Mouse (Mus musculus): ENCODE data around the gene Tle3.

The Tle3 gene

GRCm38 (mm10) chr9:61397130-61397529 is 25.0 kb downstream of the Tle3 start:
- no peak for DNase-seq (ENCODE audit: low spot score)

GRCm38 (mm10) chr9:61398160-61398559 is 26.0 kb downstream of the Tle3 start:
- DNase-seq (ENCODE audit: low spot score) = no peak

- no peak for DNase-seq (ENCODE audit: low spot score)
Measured at GRCm38 (mm10) chr9:61400132-61400531, 28.0 kb downstream of the Tle3 start.

GRCm38 (mm10) chr9:61401664-61402063 is 29.5 kb downstream of the Tle3 start:
- no peak for DNase-seq (ENCODE audit: low spot score)

- DNase-seq (ENCODE audit: low spot score) = peak; percentile 43
Measured at GRCm38 (mm10) chr9:61402268-61402667, 30.1 kb downstream of the Tle3 start.

- no peak for DNase-seq (ENCODE audit: low spot score)
Measured at GRCm38 (mm10) chr9:61402716-61403115, 30.6 kb downstream of the Tle3 start.

GRCm38 (mm10) chr9:61403866-61404614 is 31.9 kb downstream of the Tle3 start:
- no peak for DNase-seq (ENCODE audit: low spot score)

- DNase-seq (ENCODE audit: low spot score) = no peak
Measured at GRCm38 (mm10) chr9:61404615-61404980, 32.4 kb downstream of the Tle3 start.

GRCm38 (mm10) chr9:61404998-61405621 is 32.9 kb downstream of the Tle3 start:
- no peak for DNase-seq (ENCODE audit: low spot score)

- DNase-seq (ENCODE audit: low spot score) = no peak
Measured at GRCm38 (mm10) chr9:61406343-61406742, 34.2 kb downstream of the Tle3 start.

GRCm38 (mm10) chr9:61409046-61409445 is 36.9 kb downstream of the Tle3 start:
- DNase-seq (ENCODE audit: low spot score) = peak; percentile 46

- no peak for DNase-seq (ENCODE audit: low spot score)
Measured at GRCm38 (mm10) chr9:61413665-61414456, 41.7 kb downstream of the Tle3 start.

GRCm38 (mm10) chr9:61416571-61416970 is 44.4 kb downstream of the Tle3 start:
- no peak for DNase-seq (ENCODE audit: low spot score)

- DNase-seq (ENCODE audit: low spot score) = peak; percentile 57
Measured at GRCm38 (mm10) chr9:61421626-61422025, 49.5 kb downstream of the Tle3 start.

GRCm38 (mm10) chr9:61424245-61424644 is 52.1 kb downstream of the Tle3 start:
- no peak for DNase-seq (ENCODE audit: low spot score)

GRCm38 (mm10) chr9:61426493-61426892 is 54.3 kb downstream of the Tle3 start:
- DNase-seq (ENCODE audit: low spot score) = no peak

GRCm38 (mm10) chr9:61427051-61427450 is 54.9 kb downstream of the Tle3 start:
- DNase-seq (ENCODE audit: low spot score) = no peak

- peak; percentile 79 for DNase-seq (ENCODE audit: low spot score)
Measured at GRCm38 (mm10) chr9:61427901-61428300, 55.7 kb downstream of the Tle3 start.

GRCm38 (mm10) chr9:61431830-61432229 is 59.7 kb downstream of the Tle3 start:
- no peak for DNase-seq (ENCODE audit: low spot score)

- no peak for DNase-seq (ENCODE audit: low spot score)
Measured at GRCm38 (mm10) chr9:61433206-61433605, 61.0 kb downstream of the Tle3 start.

GRCm38 (mm10) chr9:61434062-61434461 is 61.9 kb downstream of the Tle3 start:
- DNase-seq (ENCODE audit: low spot score) = no peak

GRCm38 (mm10) chr9:61435191-61435989 is 63.2 kb downstream of the Tle3 start:
- peak; percentile 90 for DNase-seq (ENCODE audit: low spot score)
